Mouse (Mus musculus): Measurements from ENCODE around the gene Gm5938. TPM values are rescaled to one million over a fixed set of nuclear protein-coding genes. Genes with fewer than 3 reads are reported as not detected.

Gene Gm5938
- not detected in 2 replicates for polyA plus RNA-seq (2012)

DNA sequence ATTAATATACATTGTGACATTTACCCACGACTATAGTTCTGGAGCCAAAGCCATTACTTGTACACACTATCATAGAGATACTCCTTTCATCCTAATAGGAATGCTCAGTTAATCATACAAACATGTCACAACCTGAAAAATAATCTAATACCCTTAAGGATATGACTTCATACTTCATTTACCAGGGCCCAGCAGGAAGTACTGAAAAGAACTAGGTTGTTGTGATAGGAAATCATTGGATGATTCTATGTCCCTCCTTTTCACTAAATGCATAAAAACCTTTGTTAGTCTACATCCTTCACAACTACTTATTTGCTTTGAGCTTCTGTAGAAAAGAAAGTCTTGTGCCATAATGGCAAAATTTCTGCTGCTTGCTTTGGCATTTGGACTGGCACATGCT lies at the start of gene Gm5938:
TSS of gene Gm5938 (plus strand) at position 301 of the 400 bp plus-strand sequence.
- TF ChIP-seq TAL1 (IDR thresholded peaks at IDR 0.05; ENCODE audit: low read length) (no peak), GATA1 (IDR thresholded peaks at IDR 0.05; ENCODE audit: low read length) (no peak)

DNA sequence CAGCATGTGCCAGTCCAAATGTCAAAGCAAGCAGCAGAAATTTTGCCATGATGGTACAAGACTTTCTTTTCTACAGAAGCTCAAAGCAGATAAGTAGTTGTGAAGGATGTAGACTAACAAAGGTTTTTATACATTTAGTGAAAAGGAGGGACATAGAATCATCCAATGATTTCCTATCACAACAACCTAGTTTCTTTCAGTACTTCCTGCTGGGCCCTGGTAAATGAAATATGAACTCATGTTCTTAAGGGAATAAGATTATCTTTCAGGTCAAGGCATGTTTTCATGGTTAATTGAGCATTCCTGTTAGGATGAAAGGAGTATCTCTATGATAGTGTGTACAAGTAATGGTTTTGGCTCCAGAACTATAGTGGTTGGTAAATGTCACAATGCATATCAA lies 34.0 kb upstream of the Gm5938 start, which contains the start of gene Obp1a:
TSS of gene Obp1a (minus strand) at position 101 of the 400 bp plus-strand sequence.
- Histone ChIP-seq H3K4me3 (replicated peaks) (no peak within 1 kb of the TSS), H3K9me3 (ENCODE audit: control insufficient read depth, low read length) (no peaks in the 10 kb centered on the region), H3K4me1 (ENCODE audit: control insufficient read depth) (no peaks in the 10 kb centered on the region), H3K27me3 (ENCODE audit: control insufficient read depth) (no peaks in the 10 kb centered on the region), H3K36me3 (ENCODE audit: control insufficient read depth) (no peaks in the 10 kb centered on the region)
- no peak for TF ChIP-seq TAL1 (IDR thresholded peaks at IDR 0.05; ENCODE audit: low read length)
- TF ChIP-seq GATA1 (IDR thresholded peaks at IDR 0.05; ENCODE audit: low read length): no peak

More for the DNA sequence above, at the start of gene Gm5938:
- Histone ChIP-seq H3K9me3 (ENCODE audit: control insufficient read depth, low read length) (no peaks in the 10 kb centered on the region), H3K36me3 (ENCODE audit: control insufficient read depth) (no peaks in the 10 kb centered on the region), H3K4me3 (replicated peaks) (no peak within 1 kb of the TSS), H3K4me1 (ENCODE audit: control insufficient read depth) (no peaks in the 10 kb centered on the region), H3K27me3 (ENCODE audit: control insufficient read depth) (no peaks in the 10 kb centered on the region)

Other genes with a start within 250 kb of the Gm5938 start
- gene 5430402E10Rik, start 200.4 kb upstream of the Gm5938 start, polyA plus RNA-seq (2012): not detected in 2 replicates
- gene Obp1a, start 34.1 kb upstream of the Gm5938 start, polyA plus RNA-seq (2012): not detected in 2 replicates
- gene Obp1b, start 61.3 kb downstream of the Gm5938 start, polyA plus RNA-seq (2012): not detected in 2 replicates
- not detected in 2 replicates for gene Gm14743, start 120.5 kb downstream of the Gm5938 start, polyA plus RNA-seq (2012)
- not detected in 2 replicates for gene 4930480E11Rik, start 244.2 kb downstream of the Gm5938 start, polyA plus RNA-seq (2012)